Mouse (Mus musculus): ENCODE measurements around the gene Tas2r120. TPM values are rescaled to one million over a fixed set of nuclear protein-coding genes. Genes with fewer than 3 reads are reported as not detected.

The Tas2r120 gene
- not detected for polyA plus RNA-seq (2017; shearing (Covaris generic))

DNA sequence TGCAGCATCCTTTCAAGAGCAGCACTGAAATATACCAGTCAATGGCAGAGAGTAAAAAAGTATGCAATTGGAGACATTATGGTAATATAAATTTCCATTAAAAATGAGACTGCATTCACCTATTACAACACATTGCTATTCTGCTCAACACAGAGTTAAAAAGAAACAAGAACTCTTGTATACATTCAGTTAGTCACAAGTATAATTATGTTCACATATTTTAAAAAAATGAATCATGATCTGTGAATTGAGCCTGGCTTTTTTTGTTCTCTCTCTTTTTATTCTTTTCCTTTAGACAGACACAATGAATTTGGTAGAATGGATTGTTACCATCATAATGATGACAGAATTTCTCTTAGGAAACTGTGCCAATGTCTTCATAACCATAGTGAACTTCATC, at the start of gene Tas2r120:
Tas2r120 (plus strand) TSS at position 301 of the 400 bp plus-strand sequence.

DNA sequence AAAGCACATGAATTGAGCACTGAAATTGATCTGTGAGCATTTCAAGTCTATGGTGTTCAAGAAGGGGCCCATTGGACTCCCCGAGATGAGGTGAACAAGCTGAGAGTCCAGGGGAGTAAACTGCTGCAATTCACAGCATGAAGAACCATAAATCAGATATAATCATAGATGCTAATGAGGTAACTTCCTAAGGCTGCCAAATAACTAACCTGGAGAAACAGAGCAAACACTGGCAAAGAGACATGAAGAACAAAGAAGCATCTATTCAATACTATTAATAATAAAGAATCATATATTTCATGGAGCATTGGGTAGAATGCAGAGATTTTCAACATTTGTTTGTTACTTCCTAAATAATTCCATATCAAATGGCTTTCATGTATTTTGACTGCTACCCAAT, 5.3 kb upstream of the Tas2r120 start, which contains the start of gene A630073D07Rik:
A630073D07Rik (minus strand) TSS at position 101 of the 400 bp plus-strand sequence.

DNA sequence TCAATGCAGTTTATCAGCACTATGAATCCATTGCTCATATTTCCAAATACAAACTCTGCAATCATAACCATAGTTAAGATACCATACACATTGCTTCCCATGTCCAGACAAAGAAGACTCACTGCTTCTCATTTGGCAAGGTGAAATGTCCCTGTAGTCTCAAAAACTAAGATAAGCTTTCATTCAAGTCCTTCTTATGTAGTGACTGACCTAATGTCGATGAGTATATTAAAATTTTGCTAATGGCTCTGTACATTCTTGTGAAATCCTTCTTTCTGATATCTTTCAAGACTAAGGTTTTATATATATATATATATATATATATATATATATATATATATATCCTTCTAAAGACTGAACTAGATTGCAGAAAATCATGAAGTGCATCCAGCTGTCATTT, 44.2 kb downstream of the Tas2r120 start, which contains the start of gene Tas2r121:
Tas2r121 (minus strand) TSS at position 101 of the 400 bp plus-strand sequence.

Other genes with a start within 250 kb of the Tas2r120 start
- not detected for gene Prh1, start 87.1 kb upstream of the Tas2r120 start, polyA plus RNA-seq (2017; shearing (Covaris generic))
- gene Prp2, start 61.0 kb upstream of the Tas2r120 start, polyA plus RNA-seq (2017; shearing (Covaris generic)), result not detected
- gene A630073D07Rik, start 5.4 kb upstream of the Tas2r120 start, polyA plus RNA-seq (2017; shearing (Covaris generic)), result 0.17 TPM
- gene Tas2r121, start 44.1 kb downstream of the Tas2r120 start, polyA plus RNA-seq (2017; shearing (Covaris generic)), result not detected
- not detected for gene Tas2r122, start 55.0 kb downstream of the Tas2r120 start, polyA plus RNA-seq (2017; shearing (Covaris generic))
- gene Tas2r115, start 81.1 kb downstream of the Tas2r120 start, polyA plus RNA-seq (2017; shearing (Covaris generic)), result not detected
- not detected for gene Tas2r124, start 97.8 kb downstream of the Tas2r120 start, polyA plus RNA-seq (2017; shearing (Covaris generic))
- not detected for gene Tas2r102, start 105.2 kb downstream of the Tas2r120 start, polyA plus RNA-seq (2017; shearing (Covaris generic))
- not detected for gene Tas2r136, start 121.2 kb downstream of the Tas2r120 start, polyA plus RNA-seq (2017; shearing (Covaris generic))
- not detected for gene Tas2r117, start 145.9 kb downstream of the Tas2r120 start, polyA plus RNA-seq (2017; shearing (Covaris generic))
- not detected for gene Tas2r123, start 190.2 kb downstream of the Tas2r120 start, polyA plus RNA-seq (2017; shearing (Covaris generic))
- gene Tas2r116, start 198.5 kb downstream of the Tas2r120 start, polyA plus RNA-seq (2017; shearing (Covaris generic)), result not detected
- gene Tas2r110, start 211.1 kb downstream of the Tas2r120 start, polyA plus RNA-seq (2017; shearing (Covaris generic)), result not detected
- gene Tas2r113, start 236.1 kb downstream of the Tas2r120 start, polyA plus RNA-seq (2017; shearing (Covaris generic)), result not detected

Data from CD4-positive, CD25-positive, alpha-beta regulatory T cell (primary cell).